Mouse (Mus musculus) MEL (cell line): ENCODE results near the gene Dcun1d4. TPM values are rescaled to one million over a fixed set of nuclear protein-coding genes. Genes with fewer than 3 reads are reported as not detected.

Source experiments
- DNase-seq: peaks from one replicate; pipeline ENCODE4 v3.0.0; 2011; ENCODE audit warnings: low read depth, low spot score
- H3K27ac ChIP-seq: 2 replicates; pipeline ENCODE4 v1.5.1; 2012; ENCODE audit warnings: low read depth, mild to moderate bottlenecking, control low read depth, low read length, moderate library complexity; ENCODE audit not compliant: control insufficient read depth
- H3K27me3 ChIP-seq, 2 experiments: fragments of 150-350 bp in 1 of 2; sonication (generic) in 1 of 2; 2 replicates each; pipeline ENCODE4 v1.6.1; 2012; ENCODE audit warnings: low read length in 2 of 2, mild to moderate bottlenecking in 2 of 2, improper control_type of control experiment in 1 of 2, moderate library complexity in 1 of 2; ENCODE audit not compliant: insufficient read depth in 2 of 2, control insufficient read depth in 1 of 2
- H3K36me3 ChIP-seq, 2 experiments: 2 replicates each; pipeline ENCODE4 v1.6.1; 2012 to 2014; ENCODE audit warnings: low read length in 2 of 2, improper control_type of control experiment in 1 of 2, inconsistent platforms in 1 of 2, mild to moderate bottlenecking in 1 of 2; ENCODE audit not compliant: insufficient read depth in 2 of 2, control insufficient read depth in 1 of 2
- H3K4me1 ChIP-seq, 2 experiments: fragments of 150-350 bp in 1 of 2; sonication (generic) in 1 of 2; 2 replicates each; pipeline ENCODE4 v1.6.1; 2012; ENCODE audit warnings: low read length in 2 of 2, improper control_type of control experiment in 1 of 2, mild to moderate bottlenecking in 1 of 2; ENCODE audit not compliant: insufficient read depth in 2 of 2, control insufficient read depth in 1 of 2
- H3K4me3 ChIP-seq, 2 experiments: fragments of 150-350 bp in 1 of 2; sonication (generic) in 1 of 2; 2 replicates each; pipeline ENCODE4 v1.5.1; 2012; ENCODE audit warnings: low read depth in 2 of 2, low read length in 2 of 2, mild to moderate bottlenecking in 2 of 2, moderate library complexity in 2 of 2, control low read depth in 1 of 2, improper control_type of control experiment in 1 of 2; ENCODE audit not compliant: control insufficient read depth in 1 of 2, insufficient read depth in 1 of 2
- H3K79me2 ChIP-seq: 2 replicates; pipeline ENCODE4 v1.6.1; 2012; ENCODE audit warnings: mild to moderate bottlenecking, low read length, moderate library complexity; ENCODE audit not compliant: control insufficient read depth, poor library complexity, insufficient read depth
- H3K9ac ChIP-seq: 2 replicates; pipeline ENCODE4 v1.6.1; 2012; ENCODE audit warnings: low read depth, mild to moderate bottlenecking, control low read depth, low read length, moderate library complexity; ENCODE audit not compliant: control insufficient read depth, poor library complexity, severe bottlenecking
- H3K9me3 ChIP-seq: fragments of 150-350 bp; sonication (generic); replicated peaks from 2 replicates; pipeline ENCODE4 v1.6.1; 2012; ENCODE audit warnings: mild to moderate bottlenecking, low read length, improper control_type of control experiment, moderate library complexity; ENCODE audit not compliant: insufficient read depth
- CHD1 ChIP-seq: IDR thresholded peaks from 2 replicates; pipeline ENCODE4 v1.6.1; 2012; ENCODE audit warnings: low read depth, mild to moderate bottlenecking, inconsistent platforms, low read length, improper control_type of control experiment
- CHD2 ChIP-seq: IDR thresholded peaks from 2 replicates; pipeline ENCODE4 v1.6.1; 2011; ENCODE audit warnings: low read length, improper control_type of control experiment
- CTCF ChIP-seq, 3 experiments: IDR thresholded peaks in 2 of 3; conservative IDR thresholded peaks in 1 of 3; 2 replicates each; pipeline ENCODE4 v1.5.1; 2011 to 2012; ENCODE audit warnings: low read length in 3 of 3, low read depth in 2 of 3, mild to moderate bottlenecking in 2 of 3, improper control_type of control experiment in 1 of 3, inconsistent platforms in 1 of 3, mixed read lengths in 1 of 3, moderate library complexity in 1 of 3; ENCODE audit not compliant: control insufficient read depth in 1 of 3, insufficient read depth in 1 of 3, poor library complexity in 1 of 3, severe bottlenecking in 1 of 3
- ELF1 ChIP-seq: IDR thresholded peaks from 2 replicates; pipeline ENCODE4 v1.6.1; 2014; ENCODE audit warnings: low read depth, mild to moderate bottlenecking, inconsistent platforms, low read length, improper control_type of control experiment, moderate library complexity
- EP300 ChIP-seq, 2 experiments: IDR thresholded peaks; 2 replicates each; pipeline ENCODE4 v1.6.1; 2011; ENCODE audit warnings: improper control_type of control experiment in 2 of 2, low read length in 2 of 2, low read depth in 1 of 2, mild to moderate bottlenecking in 1 of 2
- GABPA ChIP-seq: IDR thresholded peaks from 2 replicates; pipeline ENCODE4 v1.6.1; 2012; ENCODE audit warnings: low read depth, mild to moderate bottlenecking, inconsistent platforms, low read length, improper control_type of control experiment, moderate library complexity
- GATA1 ChIP-seq: IDR thresholded peaks from 2 replicates; pipeline ENCODE4 v1.6.1; 2011; ENCODE audit warnings: low read depth, low read length, improper control_type of control experiment
- KAT2A ChIP-seq: conservative IDR thresholded peaks from 2 replicates; pipeline ENCODE4 v1.6.1; 2012; ENCODE audit warnings: low read depth, low read length, improper control_type of control experiment, inconsistent platforms
- MAFK ChIP-seq: IDR thresholded peaks from 2 replicates; pipeline ENCODE4 v1.6.1; 2011; ENCODE audit warnings: low read depth, mild to moderate bottlenecking, low read length, improper control_type of control experiment, borderline replicate concordance
- MAZ ChIP-seq: IDR thresholded peaks from 2 replicates; pipeline ENCODE4 v1.6.1; 2012; ENCODE audit warnings: low read depth, mild to moderate bottlenecking, inconsistent platforms, low read length, improper control_type of control experiment
- MEF2A ChIP-seq: IDR thresholded peaks from 2 replicates; pipeline ENCODE4 v1.6.1; 2014; ENCODE audit warnings: low read depth, mild to moderate bottlenecking, inconsistent platforms, low read length, improper control_type of control experiment; ENCODE audit not compliant: poor library complexity, insufficient replicate concordance, severe bottlenecking; ENCODE audit errors: extremely low read depth
- MXI1 ChIP-seq: IDR thresholded peaks from 2 replicates; pipeline ENCODE4 v1.6.1; 2011; ENCODE audit warnings: mild to moderate bottlenecking, low read depth, low read length, improper control_type of control experiment
- MYC ChIP-seq: IDR thresholded peaks from 2 replicates; pipeline ENCODE4 v1.6.1; 2011; ENCODE audit warnings: low read depth, mild to moderate bottlenecking, low read length, improper control_type of control experiment, moderate library complexity
- NELFE ChIP-seq: IDR thresholded peaks from 2 replicates; pipeline ENCODE4 v1.6.1; 2011; ENCODE audit warnings: low read depth, low read length, improper control_type of control experiment
- POLR2AphosphoS2 ChIP-seq: IDR thresholded peaks from 2 replicates; pipeline ENCODE4 v1.6.1; 2011; ENCODE audit warnings: low read length, improper control_type of control experiment
- POLR2AphosphoS5 ChIP-seq: IDR thresholded peaks from 2 replicates; pipeline ENCODE4 v1.6.1; 2012; ENCODE audit warnings: low read depth, borderline replicate concordance, mild to moderate bottlenecking, inconsistent platforms, low read length, moderate library complexity, mixed read lengths
- RCOR1 ChIP-seq: IDR thresholded peaks from 2 replicates; pipeline ENCODE4 v1.6.1; 2012; ENCODE audit warnings: low read depth, mild to moderate bottlenecking, inconsistent platforms, low read length, improper control_type of control experiment
- TBP ChIP-seq: IDR thresholded peaks from 2 replicates; pipeline ENCODE4 v1.8.0; 2011; ENCODE audit warnings: low read depth, low read length, improper control_type of control experiment
- ZKSCAN1 ChIP-seq: IDR thresholded peaks from 2 replicates; pipeline ENCODE4 v1.6.1; 2012; ENCODE audit warnings: low read depth, mild to moderate bottlenecking, inconsistent platforms, low read length, improper control_type of control experiment, moderate library complexity
- ZMIZ1 ChIP-seq: IDR thresholded peaks from 2 replicates; pipeline ENCODE4 v1.6.1; 2012; ENCODE audit warnings: low read depth, mild to moderate bottlenecking, inconsistent platforms, low read length, improper control_type of control experiment, moderate library complexity
- polyA plus RNA-seq, 2 experiments: library from polyadenylated mRNA; stranded (reverse) in 1 of 2; unstranded in 1 of 2; fragments of >175 nt in 1 of 2; fragments of >200 nt in 1 of 2; gene quantifications; 2 replicates each; pipeline versions ENCODE4 v1.2.1 to v1.2.4; 2012; ENCODE audit warnings: low replicate concordance in 2 of 2, low read depth in 1 of 2; ENCODE audit not compliant: insufficient read length in 2 of 2, insufficient read depth in 1 of 2, missing spikeins in 1 of 2
- total RNA-seq: library from RNA; depleted of rRNA; stranded (reverse); fragments of 300-350 nt; gene quantifications from 2 replicates; pipeline ENCODE4 v1.2.3, GENCODE M21; 2012

The Dcun1d4 gene
- total and polyA plus RNA-seq, 3 experiments = 7.6 to 10.0 TPM; not detected in 1

GRCm38 (mm10) chr5:73556733-73557425 lies 76.1 kb downstream of the Dcun1d4 start:
- H3K9ac ChIP-seq = no peak overlapping the region
- H3K79me2 ChIP-seq = no peaks in the 10 kb centered on the region
- TF ChIP-seq ZMIZ1 (no peak), ELF1 (no peak), ZKSCAN1 (no peak), TBP (no peak), CTCF (IDR thresholded peaks at IDR 0.05 in 2 of 3, conservative IDR thresholded peaks at IDR 0.05 in 1 of 3; ENCODE audit: control insufficient read depth in 1 of 3, insufficient read depth in 1 of 3, low read depth in 2 of 3, low read length in 3 of 3, poor library complexity in 1 of 3, severe bottlenecking in 1 of 3) (no peak), CHD1 (no peak), MXI1 (no peak), CHD2 (no peak), RCOR1 (no peak), KAT2A (no peak), MAFK (no peak), POLR2AphosphoS5 (no peak), POLR2AphosphoS2 (no peak), GATA1 (no peak)
- H3K4me3 ChIP-seq = no peak overlapping the region
- no peaks in the 10 kb centered on the region for H3K9me3 ChIP-seq
- H3K27me3 ChIP-seq = no peaks in the 10 kb centered on the region
- DNase-seq = no peak
- H3K27ac ChIP-seq = no peak overlapping the region
- H3K36me3 ChIP-seq = peaks cover 0 to 4% of the 10 kb centered on the region in 2 experiments; a peak in 2 of 4 replicates
- H3K4me1 ChIP-seq = no peaks in the 10 kb centered on the region

GRCm38 (mm10) chr5:73558756-73559155 lies 78.0 kb downstream of the Dcun1d4 start:
- Histone ChIP-seq H3K4me3 (no peak overlapping the region), H3K36me3 (no peaks in the 10 kb centered on the region; a peak in 1 of 4 replicates), H3K9ac (no peak overlapping the region), H3K27ac (no peak overlapping the region), H3K79me2 (no peaks in the 10 kb centered on the region), H3K9me3 (no peaks in the 10 kb centered on the region), H3K27me3 (no peaks in the 10 kb centered on the region), H3K4me1 (no peaks in the 10 kb centered on the region)
- no peak for TF ChIP-seq CHD1
- DNase-seq = no peak

- Histone ChIP-seq H3K27me3 (no peaks in the 10 kb centered on the region), H3K9me3 (no peaks in the 10 kb centered on the region), H3K27ac (no peak overlapping the region), H3K9ac (no peak overlapping the region), H3K4me3 (no peak overlapping the region), H3K4me1 (no peaks in the 10 kb centered on the region), H3K79me2 (no peaks in the 10 kb centered on the region), H3K36me3 (no peaks in the 10 kb centered on the region)
- no peak for DNase-seq
- TF ChIP-seq MAFK = no peak
- no peak for TF ChIP-seq MYC
- TF ChIP-seq EP300 (IDR thresholded peaks at IDR 0.05; ENCODE audit: low read depth in 1 of 2, low read length in 2 of 2) = no peak
- no peak for TF ChIP-seq TBP
- TF ChIP-seq GABPA = no peak
- no peak for TF ChIP-seq NELFE
- TF ChIP-seq MEF2A = no peak
- no peak for TF ChIP-seq KAT2A
- TF ChIP-seq MAZ = no peak
- TF ChIP-seq POLR2AphosphoS2 = no peak
- TF ChIP-seq POLR2AphosphoS5 = no peak
- no peak for TF ChIP-seq CTCF (IDR thresholded peaks at IDR 0.05 in 2 of 3, conservative IDR thresholded peaks at IDR 0.05 in 1 of 3; ENCODE audit: control insufficient read depth in 1 of 3, insufficient read depth in 1 of 3, low read depth in 2 of 3, low read length in 3 of 3, poor library complexity in 1 of 3, severe bottlenecking in 1 of 3)
Observed at GRCm38 (mm10) chr5:73564038-73564437, 83.2 kb downstream of the Dcun1d4 start.
